Mouse (Mus musculus): Measurements from ENCODE around the gene Maml3. TPM values are rescaled to one million over a fixed set of nuclear protein-coding genes. Genes with fewer than 3 reads are reported as not detected.

Gene Maml3
- total RNA-seq, 2 experiments from 2014 or later, result 2.5 to 4.4 TPM

- intact Hi-C loops (cut with DNase I), result no loop called here
- no peak for DNase-seq (ENCODE audit: low spot score)
Measured at GRCm38 (mm10) chr3:52099286-52099685, 5.6 kb downstream of the Maml3 start.

GRCm38 (mm10) chr3:52091261-52091797 is 13.5 kb downstream of the Maml3 start:
- no peak for DNase-seq (ENCODE audit: low spot score)
- intact Hi-C loops (cut with DNase I), result no loop called here

- intact Hi-C loops (cut with DNase I), result no loop called here
- no peak for DNase-seq (ENCODE audit: low spot score)
Measured at GRCm38 (mm10) chr3:52090230-52090873, 14.5 kb downstream of the Maml3 start.

GRCm38 (mm10) chr3:52088458-52089341 is 16.2 kb downstream of the Maml3 start:
- peak; percentile 88 for DNase-seq (ENCODE audit: low spot score)

GRCm38 (mm10) chr3:52087636-52088280 is 17.1 kb downstream of the Maml3 start:
- no peak for DNase-seq (ENCODE audit: low spot score)

More at GRCm38 (mm10) chr3:52088458-52089341, 16.2 kb downstream of the Maml3 start:
- intact Hi-C loops (cut with DNase I), result loop anchor here (5.0 kb wide), 1 partner anchor 86 kb away; no protein-coding TSS in a partner anchor

GRCm38 (mm10) chr3:52078763-52079162 is 26.1 kb downstream of the Maml3 start:
- DNase-seq (ENCODE audit: low spot score), result no peak
- intact Hi-C loops (cut with DNase I), result no loop called here

More at GRCm38 (mm10) chr3:52087636-52088280, 17.1 kb downstream of the Maml3 start:
- intact Hi-C loops (cut with DNase I), result loop anchor here (5.0 kb wide), 1 partner anchor 85 kb away; no protein-coding TSS in a partner anchor

GRCm38 (mm10) chr3:52073959-52074358 is 30.9 kb downstream of the Maml3 start:
- intact Hi-C loops (cut with DNase I), result no loop called here

GRCm38 (mm10) chr3:52071996-52072395 is 32.9 kb downstream of the Maml3 start:
- DNase-seq (ENCODE audit: low spot score), result no peak
- intact Hi-C loops (cut with DNase I), result no loop called here

More at GRCm38 (mm10) chr3:52073959-52074358, 30.9 kb downstream of the Maml3 start:
- no peak for DNase-seq (ENCODE audit: low spot score)

- intact Hi-C loops (cut with DNase I), result no loop called here
- DNase-seq (ENCODE audit: low spot score), result no peak
Measured at GRCm38 (mm10) chr3:52070163-52070478, 34.8 kb downstream of the Maml3 start.

- peak; percentile 55 for DNase-seq (ENCODE audit: low spot score)
- intact Hi-C loops (cut with DNase I), result no loop called here
Measured at GRCm38 (mm10) chr3:52069304-52070162, 35.3 kb downstream of the Maml3 start.

- DNase-seq (ENCODE audit: low spot score), result no peak
- intact Hi-C loops (cut with DNase I), result no loop called here
Measured at GRCm38 (mm10) chr3:52068885-52069284, 36.0 kb downstream of the Maml3 start.

- intact Hi-C loops (cut with DNase I), result no loop called here
Measured at GRCm38 (mm10) chr3:52067181-52067580, 37.7 kb downstream of the Maml3 start.

GRCm38 (mm10) chr3:52066142-52066541 is 38.7 kb downstream of the Maml3 start:
- intact Hi-C loops (cut with DNase I), result no loop called here
- DNase-seq (ENCODE audit: low spot score), result no peak

More at GRCm38 (mm10) chr3:52067181-52067580, 37.7 kb downstream of the Maml3 start:
- DNase-seq (ENCODE audit: low spot score), result no peak

GRCm38 (mm10) chr3:52063261-52063655 is 41.6 kb downstream of the Maml3 start:
- no peak for DNase-seq (ENCODE audit: low spot score)
- intact Hi-C loops (cut with DNase I), result no loop called here

GRCm38 (mm10) chr3:52062389-52063260 is 42.3 kb downstream of the Maml3 start:
- intact Hi-C loops (cut with DNase I), result no loop called here

GRCm38 (mm10) chr3:52061472-52062388 is 43.1 kb downstream of the Maml3 start:
- no peak for DNase-seq (ENCODE audit: low spot score)
- intact Hi-C loops (cut with DNase I), result no loop called here

More at GRCm38 (mm10) chr3:52062389-52063260, 42.3 kb downstream of the Maml3 start:
- DNase-seq (ENCODE audit: low spot score), result no peak

- intact Hi-C loops (cut with DNase I), result no loop called here
- DNase-seq (ENCODE audit: low spot score), result no peak
Measured at GRCm38 (mm10) chr3:52060886-52061285, 44.0 kb downstream of the Maml3 start.
